Mouse (Mus musculus) bone marrow, adult 2 months (tissue): Measurements from ENCODE around the gene Dek. TPM values are rescaled to one million over a fixed set of nuclear protein-coding genes. Genes with fewer than 3 reads are reported as not detected.

Experiments
- H3K27ac ChIP-seq: fragments of 200-500 bp; 2 replicates; pipeline ENCODE4 v1.5.1; 2012; ENCODE audit warnings: low read depth, mild to moderate bottlenecking, control low read depth, inconsistent platforms, low read length; ENCODE audit not compliant: control insufficient read depth, poor library complexity, insufficient read depth
- H3K4me1 ChIP-seq: fragments of 200-500 bp; 2 replicates; pipeline ENCODE4 v1.6.1; 2011; ENCODE audit warnings: low read length; ENCODE audit not compliant: control insufficient read depth, insufficient read depth
- H3K4me3 ChIP-seq: fragments of 200-500 bp; replicated peaks from 2 replicates; pipeline ENCODE3; 2011; ENCODE audit warnings: mild to moderate bottlenecking, low read depth, low read length, control low read depth; ENCODE audit not compliant: control insufficient read depth
- CTCF ChIP-seq: fragments of 200-500 bp; IDR thresholded peaks from 2 replicates; pipeline ENCODE4 v1.5.1; 2011; ENCODE audit warnings: low read length, control low read depth; ENCODE audit not compliant: control insufficient read depth, insufficient read depth
- POLR2A ChIP-seq: fragments of 200-500 bp; IDR thresholded peaks from 2 replicates; pipeline ENCODE4 v1.6.1; 2011; ENCODE audit warnings: low read depth, mild to moderate bottlenecking, control low read depth, low read length, borderline replicate concordance; ENCODE audit not compliant: control insufficient read depth
- WGBS: fragments of 180-500 bp; shearing (Covaris S2); methylation state at CpG from one replicate; pipeline ENCODE4 v1.1.7; 2018; 5-methylcytosine and 5-hydroxymethylcytosine counted together
- polyA plus RNA-seq: library from polyadenylated mRNA; stranded (reverse); fragments of >200 nt; gene quantifications from 2 replicates; pipeline ENCODE4 v1.2.4, GENCODE M21; 2011; ENCODE audit warnings: low replicate concordance; ENCODE audit not compliant: missing spikeins, insufficient read depth, insufficient read length

Dek gene
- polyA plus RNA-seq, 1 experiment: 504 TPM

- H3K4me3 ChIP-seq: no peak overlapping the region
- TF ChIP-seq POLR2A (no peak), CTCF (no peak)
- no peaks in the 10 kb centered on the region for H3K4me1 ChIP-seq
- H3K27ac ChIP-seq: no peak overlapping the region
Measured at GRCm38 (mm10) chr13:47077367-47077766, 28.6 kb downstream of the Dek start.

- H3K27ac ChIP-seq: no peak overlapping the region
- 80% methylated on average over 5 of the region's 5 CpGs for WGBS
- TF ChIP-seq CTCF: no peak
- TF ChIP-seq POLR2A: no peak
- H3K4me3 ChIP-seq: no peak overlapping the region
- H3K4me1 ChIP-seq: no peaks in the 10 kb centered on the region
Measured at GRCm38 (mm10) chr13:47076156-47076555, 29.8 kb downstream of the Dek start.

DNA sequence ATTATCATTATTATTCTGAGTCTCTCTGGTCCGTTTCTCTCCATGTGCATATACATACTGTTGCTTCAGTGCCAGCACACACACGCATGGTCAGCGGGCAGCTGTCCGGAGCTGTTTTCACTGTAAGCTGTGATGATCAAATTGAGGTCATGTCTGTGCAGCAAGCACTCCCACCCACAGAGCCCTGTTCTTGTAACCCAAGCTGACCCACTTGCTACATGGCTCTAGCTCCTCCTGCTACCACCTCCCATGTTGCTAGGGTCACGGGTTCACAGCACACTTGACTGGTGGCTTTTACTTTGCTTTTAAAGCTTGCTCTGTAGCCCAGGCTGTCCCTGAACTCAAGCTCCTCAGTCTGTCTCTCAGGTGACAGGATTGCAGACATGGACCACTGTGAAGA lies 33.5 kb downstream of the Dek start:
- Histone ChIP-seq H3K4me3 (no peak overlapping the region), H3K27ac (no peak overlapping the region), H3K4me1 (no peaks in the 10 kb centered on the region)
- 86% methylated on average over 5 of the region's 5 CpGs for WGBS
- TF ChIP-seq CTCF: no peak
- no peak for TF ChIP-seq POLR2A

GRCm38 (mm10) chr13:47071871-47072270 lies 34.1 kb downstream of the Dek start:
- 89% methylated on average over 13 of the region's 13 CpGs for WGBS
- TF ChIP-seq CTCF (no peak), POLR2A (no peak)
- Histone ChIP-seq H3K27ac (no peak overlapping the region), H3K4me1 (no peaks in the 10 kb centered on the region), H3K4me3 (no peak overlapping the region)

DNA sequence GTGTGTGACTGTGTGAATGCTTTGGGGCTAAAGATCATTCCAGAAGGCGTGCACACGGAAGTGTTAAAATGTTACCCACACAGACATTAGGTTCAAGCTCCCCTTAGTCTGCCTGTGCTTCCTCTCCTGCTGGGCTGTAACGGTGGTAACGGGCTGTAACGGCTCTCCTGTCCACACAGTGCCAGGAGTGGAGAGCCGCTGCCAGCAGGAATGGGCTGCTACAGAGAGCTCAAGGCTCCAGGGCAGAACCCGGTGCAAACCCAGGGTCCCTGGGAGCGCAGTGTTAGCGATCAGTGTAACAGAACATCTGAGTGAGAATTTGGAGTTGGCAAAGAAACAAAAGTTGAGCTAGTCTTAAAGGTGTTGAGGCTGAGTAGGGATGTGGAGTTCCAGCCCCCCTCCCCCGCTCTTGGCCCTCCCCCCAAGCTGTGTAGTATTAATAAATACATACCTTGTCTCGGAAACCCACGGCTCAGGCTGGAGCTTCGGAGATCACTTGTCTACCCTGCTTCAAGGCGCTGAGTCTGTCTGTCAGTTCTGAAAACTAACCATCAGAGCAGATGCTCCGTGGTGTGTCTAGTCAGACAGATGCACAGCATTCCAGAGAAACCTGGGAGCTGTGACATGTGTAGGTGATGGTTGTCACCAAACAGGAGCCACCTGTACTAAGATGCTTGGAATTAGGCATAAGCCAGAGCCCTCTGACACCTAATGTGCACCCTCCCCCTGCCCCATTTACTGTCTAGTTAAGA lies 35.5 kb downstream of the Dek start:
- 89% methylated on average over 15 of the region's 15 CpGs for WGBS
- TF ChIP-seq CTCF (no peak), POLR2A (no peak)
- H3K27ac ChIP-seq: no peak overlapping the region
- H3K4me3 ChIP-seq: no peak overlapping the region
- no peaks in the 10 kb centered on the region for H3K4me1 ChIP-seq

DNA sequence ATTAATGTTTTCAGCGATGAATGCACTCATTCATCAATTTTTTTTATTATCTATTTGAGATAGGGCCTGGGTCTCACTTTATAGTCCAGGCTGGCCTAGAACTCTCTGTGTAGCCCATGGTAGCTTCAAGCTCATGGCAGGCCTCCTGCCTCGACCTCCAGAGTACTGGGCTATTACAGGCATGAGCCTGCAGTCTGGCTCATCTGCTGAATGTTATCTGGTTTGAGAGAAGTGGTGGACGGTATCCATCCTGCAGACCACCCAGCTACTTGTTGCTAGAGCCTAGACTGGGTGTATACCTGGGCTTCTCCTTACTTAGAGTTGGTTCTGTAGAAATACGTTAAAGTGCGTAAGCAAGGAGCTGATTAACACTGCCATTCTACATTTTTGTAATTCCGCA lies 39.0 kb downstream of the Dek start:
- no peak overlapping the region for H3K4me3 ChIP-seq
- 84% methylated on average over 6 of the region's 6 CpGs for WGBS
- H3K4me1 ChIP-seq: no peaks in the 10 kb centered on the region
- H3K27ac ChIP-seq: no peak overlapping the region
- TF ChIP-seq POLR2A (no peak), CTCF (no peak)

- Histone ChIP-seq H3K4me1 (no peaks in the 10 kb centered on the region), H3K4me3 (no peak overlapping the region), H3K27ac (no peak overlapping the region)
- TF ChIP-seq CTCF: no peak
- TF ChIP-seq POLR2A: no peak
- 90% methylated on average over 10 of the region's 10 CpGs for WGBS
Measured at GRCm38 (mm10) chr13:47066516-47066915, 39.5 kb downstream of the Dek start.

GRCm38 (mm10) chr13:47063985-47064760 lies 41.8 kb downstream of the Dek start:
- H3K27ac ChIP-seq: no peak overlapping the region
- TF ChIP-seq CTCF (no peak), POLR2A (no peak)
- no peak overlapping the region for H3K4me3 ChIP-seq
- no peaks in the 10 kb centered on the region for H3K4me1 ChIP-seq
- WGBS: 85% methylated on average over 15 of the region's 15 CpGs
